Mouse (Mus musculus): ENCODE measurements around the gene Hist1h2bg.
"Not testable (repeated sequence)": the region's sequence is repeated elsewhere in the genome, so short reads cannot be mapped to it uniquely, and the experiment has no call there.

The Hist1h2bg gene

GRCm38 (mm10) chr13:23562699-23563462 lies 8.3 kb upstream of the Hist1h2bg start:
- peak; percentile 49 to 53 for DNase-seq

- no peak for DNase-seq
These were observed 6.7 kb upstream of the Hist1h2bg start for GRCm38 (mm10) chr13:23564482-23564881.

GRCm38 (mm10) chr13:23570261-23571021 lies 755 bp upstream of the Hist1h2bg start:
- not testable (repeated sequence) for DNase-seq

DNA sequence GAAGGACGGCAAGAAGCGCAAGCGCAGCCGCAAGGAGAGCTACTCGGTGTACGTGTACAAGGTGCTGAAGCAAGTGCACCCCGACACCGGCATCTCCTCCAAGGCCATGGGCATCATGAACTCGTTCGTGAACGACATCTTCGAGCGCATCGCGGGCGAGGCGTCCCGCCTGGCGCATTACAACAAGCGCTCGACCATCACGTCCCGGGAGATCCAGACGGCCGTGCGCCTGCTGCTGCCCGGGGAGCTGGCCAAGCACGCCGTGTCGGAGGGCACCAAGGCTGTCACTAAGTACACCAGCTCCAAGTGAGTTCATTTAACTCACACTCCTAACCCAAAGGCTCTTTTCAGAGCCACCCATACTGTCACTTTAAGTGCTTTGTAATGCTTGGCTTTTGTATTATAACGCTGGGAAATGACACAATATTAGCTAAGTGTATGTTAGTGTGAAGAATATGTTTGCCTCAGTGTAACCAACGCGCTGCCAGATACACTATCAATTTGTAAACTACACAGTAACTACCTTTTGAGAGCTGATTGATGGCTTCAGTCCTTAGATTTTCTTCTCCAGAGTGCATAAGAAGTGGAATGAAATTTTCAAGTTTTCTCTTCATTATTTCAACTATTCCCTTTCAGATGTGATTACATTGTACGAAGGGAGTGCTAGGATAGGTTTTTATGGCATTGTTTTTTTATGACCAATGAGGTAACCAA lies 465 bp downstream of the Hist1h2bg start:
- not testable (repeated sequence) for DNase-seq

DNA sequence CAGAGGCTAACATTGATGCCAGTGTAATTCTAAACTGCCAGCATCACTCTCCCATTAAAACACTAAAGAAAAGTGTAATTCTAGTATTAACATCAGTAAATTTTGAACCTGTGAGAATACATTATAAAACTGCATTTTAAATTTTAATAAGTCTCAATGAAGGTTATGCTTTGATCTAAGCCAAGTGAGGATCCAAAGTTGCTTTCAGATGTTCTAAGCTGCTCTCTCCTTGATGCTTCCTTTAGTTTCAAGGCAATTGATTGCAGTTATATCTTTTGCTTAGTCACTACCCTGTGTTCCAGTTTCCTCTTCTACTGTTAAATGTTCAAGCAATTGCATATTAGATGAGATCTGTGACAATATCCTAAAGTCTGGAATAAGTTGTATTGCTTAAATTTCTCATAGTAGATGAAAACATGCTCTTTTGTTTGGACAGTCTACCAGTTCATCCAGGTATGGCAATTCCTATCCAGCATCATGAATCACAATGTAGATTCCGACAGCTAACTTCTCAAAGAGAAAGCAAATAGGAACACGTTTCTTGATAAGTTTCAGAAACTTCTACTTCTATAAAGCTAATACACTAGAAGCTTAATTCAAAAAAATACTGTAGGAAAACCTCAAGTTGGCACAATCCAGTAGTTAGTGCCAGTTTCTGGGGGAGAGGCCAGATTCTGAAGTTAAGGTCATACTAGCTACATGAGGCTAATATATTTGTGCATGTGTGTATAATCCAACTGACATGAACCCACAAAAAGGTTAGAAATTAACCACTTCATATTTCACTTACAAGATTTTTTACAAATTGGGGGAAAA lies 1.2 kb downstream of the Hist1h2bg start:
- no peak for DNase-seq

DNA sequence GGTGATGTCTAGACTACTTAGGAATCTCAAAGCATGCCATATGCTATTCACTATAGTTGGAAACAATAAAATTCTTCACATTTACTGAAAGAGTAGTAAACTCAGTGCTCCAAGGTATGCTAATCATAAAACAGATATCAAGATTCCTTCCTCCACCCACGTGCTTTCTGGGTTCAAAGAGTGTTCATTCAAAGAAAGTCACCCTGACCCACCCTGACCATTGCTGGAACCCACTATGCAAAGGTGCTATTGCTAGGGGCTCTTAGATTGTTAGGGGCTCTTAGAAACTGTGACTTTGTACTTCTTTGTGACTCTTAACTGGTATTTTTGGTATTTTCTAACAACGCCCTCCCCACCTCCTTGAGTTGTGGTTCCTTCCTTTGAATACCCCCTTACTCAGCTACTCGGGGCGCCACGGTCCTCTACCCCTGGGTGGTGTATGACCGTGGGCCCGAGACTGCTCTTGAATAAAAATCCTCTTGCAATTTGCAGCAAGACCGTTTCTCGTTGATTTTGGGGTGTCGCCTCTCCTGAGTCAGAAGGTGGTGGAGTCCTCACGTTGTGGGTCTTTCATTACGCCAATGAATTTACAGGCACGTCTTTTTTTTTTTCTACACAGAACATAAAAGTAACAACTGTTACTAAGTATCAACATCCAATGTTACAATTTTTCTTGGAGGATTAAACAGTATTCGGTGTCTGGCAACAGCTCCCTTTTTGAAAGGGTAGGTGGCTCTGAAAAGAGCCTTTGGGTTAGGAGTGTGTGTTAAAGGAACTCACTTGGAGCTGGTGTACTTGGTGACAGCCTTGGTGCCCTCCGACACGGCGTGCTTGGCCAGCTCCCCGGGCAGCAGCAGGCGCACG lies 2.1 kb downstream of the Hist1h2bg start:
- DNase-seq = not testable (repeated sequence)

DNA sequence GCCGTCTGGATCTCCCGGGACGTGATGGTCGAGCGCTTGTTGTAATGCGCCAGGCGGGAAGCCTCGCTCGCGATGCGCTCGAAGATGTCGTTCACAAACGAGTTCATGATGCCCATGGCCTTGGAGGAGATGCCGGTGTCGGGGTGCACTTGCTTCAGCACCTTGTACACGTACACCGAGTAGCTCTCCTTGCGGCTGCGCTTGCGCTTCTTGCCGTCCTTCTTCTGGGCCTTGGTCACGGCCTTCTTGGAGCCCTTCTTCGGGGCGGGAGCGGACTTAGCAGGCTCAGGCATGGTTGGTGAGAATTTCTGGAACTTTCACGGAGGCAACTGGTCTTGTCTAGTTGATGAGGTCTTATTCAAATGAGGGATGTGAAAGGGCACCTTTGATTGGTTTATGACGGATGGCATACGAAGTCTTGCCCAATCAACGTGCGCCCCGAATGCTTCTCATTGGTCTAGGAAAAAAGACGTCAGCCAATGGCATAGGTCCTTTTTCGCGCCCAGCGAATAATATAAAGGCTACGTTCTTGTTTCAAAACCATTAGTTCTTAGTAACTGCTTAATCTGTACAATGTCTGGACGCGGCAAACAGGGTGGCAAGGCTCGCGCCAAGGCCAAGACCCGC lies 2.8 kb downstream of the Hist1h2bg start, which contains the start of the genes Hist1h2bf and Hist1h2ad:
Gene Hist1h2bf (minus strand): TSS at position 299 of the 627 bp plus-strand sequence.
Gene Hist1h2ad (plus strand): TSS at position 484 of the 627 bp plus-strand sequence.
- peak; percentile 87 to 89 for DNase-seq

GRCm38 (mm10) chr13:23574546-23575170 lies 3.5 kb downstream of the Hist1h2bg start:
- DNase-seq = not testable (repeated sequence)

DNA sequence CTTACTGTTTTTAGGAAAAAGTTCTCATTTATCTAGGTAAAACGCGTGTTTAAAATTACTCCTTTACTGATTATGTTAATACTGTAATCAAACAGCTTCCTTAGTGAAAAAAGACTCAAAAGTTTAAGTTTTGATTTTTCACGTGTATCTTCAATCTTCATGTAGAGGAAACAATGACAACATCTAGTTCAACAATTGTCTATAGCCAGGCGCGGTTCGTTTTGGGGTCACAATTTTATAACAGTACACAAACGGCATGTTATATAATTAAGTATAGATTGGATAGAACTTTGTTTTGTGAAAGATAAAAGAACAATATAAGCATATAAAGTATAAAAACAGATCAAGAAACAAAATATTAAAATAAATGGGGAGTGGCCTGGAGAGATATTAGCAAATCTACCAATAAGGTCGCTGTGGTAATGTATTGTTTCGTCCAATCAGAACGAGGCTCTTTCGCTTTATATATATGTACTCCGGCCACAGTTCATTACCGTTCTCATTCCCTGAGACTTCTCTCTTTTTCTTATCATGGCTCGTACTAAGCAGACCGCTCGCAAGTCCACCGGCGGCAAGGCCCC lies 4.2 kb downstream of the Hist1h2bg start, which contains the start of gene Hist1h3d:
Gene Hist1h3d (plus strand): TSS at position 493 of the 581 bp plus-strand sequence.
- peak in 1 of 2 experiments; percentile 58 for DNase-seq

DNA sequence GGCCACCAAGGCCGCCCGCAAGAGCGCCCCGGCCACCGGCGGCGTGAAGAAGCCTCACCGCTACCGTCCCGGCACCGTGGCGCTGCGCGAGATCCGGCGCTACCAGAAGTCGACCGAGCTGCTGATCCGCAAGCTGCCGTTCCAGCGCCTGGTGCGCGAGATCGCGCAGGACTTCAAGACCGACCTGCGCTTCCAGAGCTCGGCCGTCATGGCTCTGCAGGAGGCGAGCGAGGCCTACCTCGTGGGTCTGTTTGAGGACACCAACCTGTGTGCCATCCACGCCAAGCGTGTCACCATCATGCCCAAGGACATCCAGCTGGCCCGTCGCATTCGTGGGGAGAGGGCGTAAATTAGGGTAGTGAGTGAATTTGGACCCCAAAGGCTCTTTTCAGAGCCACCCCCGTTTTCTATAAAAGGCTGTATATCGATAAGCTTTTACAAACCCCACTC lies 4.7 kb downstream of the Hist1h2bg start:
- DNase-seq = not testable (repeated sequence)

DNA sequence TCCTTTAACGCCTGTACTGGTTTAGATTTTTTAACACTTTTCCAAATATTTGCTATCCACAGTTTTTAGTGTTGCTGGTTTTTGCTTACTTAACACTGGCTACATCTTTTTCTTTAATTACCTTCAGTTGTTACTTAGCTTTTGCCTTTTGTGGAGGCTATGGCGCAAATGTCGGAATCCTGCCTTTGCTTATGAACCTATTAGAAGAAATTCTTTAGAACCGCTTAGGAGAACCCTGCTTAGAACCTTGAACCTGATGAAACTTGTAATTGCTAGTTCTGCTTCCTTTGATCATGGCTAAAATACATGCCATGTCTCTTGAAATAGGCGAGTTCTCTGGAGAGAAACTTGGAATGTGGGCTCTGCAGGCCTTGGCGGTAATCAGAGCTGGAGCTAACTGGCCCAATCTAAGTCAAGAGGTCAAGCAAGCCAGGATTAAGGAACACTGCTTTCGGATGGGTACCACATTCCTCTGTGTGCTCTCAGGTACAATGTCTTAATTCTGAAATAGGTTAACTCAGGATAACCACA lies 5.2 kb downstream of the Hist1h2bg start:
- DNase-seq = no peak

- no peak for DNase-seq
These were observed 5.9 kb downstream of the Hist1h2bg start for GRCm38 (mm10) chr13:23576906-23577639.

DNA sequence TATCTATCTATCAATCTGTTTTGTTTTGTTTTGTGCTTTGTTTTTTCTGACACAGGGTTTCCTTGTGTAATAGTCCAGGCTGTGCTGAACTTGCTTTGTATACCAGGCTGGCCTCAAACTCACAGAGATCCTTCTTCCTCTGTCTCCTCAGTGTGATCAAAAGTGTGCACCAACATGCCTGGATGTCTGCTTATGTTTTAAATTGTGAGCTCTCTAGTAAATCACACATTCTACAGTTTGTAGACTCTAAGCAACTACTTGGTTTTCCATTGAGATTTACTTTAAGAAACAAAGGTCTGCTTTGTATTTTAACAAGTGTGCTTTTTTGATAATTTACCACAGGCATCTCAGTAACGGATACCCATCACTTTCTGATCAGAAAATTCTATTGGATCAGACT lies 6.6 kb downstream of the Hist1h2bg start:
- no peak for DNase-seq

DNA sequence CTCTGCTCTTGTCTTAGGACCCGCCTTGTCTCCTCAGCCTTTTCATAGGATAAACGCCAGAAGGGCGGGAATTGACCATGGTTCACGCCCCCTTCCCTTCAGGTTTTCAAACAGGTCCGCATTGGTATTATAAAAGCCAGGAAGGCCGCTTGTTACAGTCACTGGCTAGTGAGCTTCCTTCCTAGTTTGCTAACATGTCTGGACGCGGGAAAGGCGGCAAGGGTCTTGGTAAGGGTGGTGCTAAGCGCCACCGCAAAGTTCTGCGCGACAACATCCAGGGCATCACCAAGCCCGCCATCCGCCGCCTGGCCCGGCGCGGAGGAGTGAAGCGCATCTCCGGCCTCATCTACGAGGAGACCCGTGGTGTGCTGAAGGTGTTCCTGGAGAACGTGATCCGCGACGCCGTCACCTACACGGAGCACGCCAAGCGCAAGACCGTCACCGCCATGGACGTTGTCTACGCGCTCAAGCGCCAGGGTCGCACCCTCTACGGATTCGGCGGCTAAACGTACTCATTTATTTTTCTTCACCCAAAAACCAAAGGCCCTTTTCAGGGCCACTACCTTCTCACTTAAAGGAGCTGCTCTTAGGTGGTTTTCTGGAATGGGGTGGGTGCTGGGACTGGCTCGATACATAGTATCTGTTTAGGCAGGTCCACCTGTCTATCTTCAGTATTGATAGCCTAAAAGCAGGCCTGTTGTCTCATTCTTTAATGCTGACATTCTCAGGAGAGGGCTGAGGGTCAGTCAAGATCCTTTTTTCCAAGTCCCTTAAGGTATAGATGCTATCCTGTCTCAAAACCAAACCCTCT lies 10.4 kb downstream of the Hist1h2bg start, which contains the start of gene Hist1h4d:
Gene Hist1h4d (plus strand): TSS at position 191 of the 811 bp plus-strand sequence.
- DNase-seq = peak; percentile 96 to 99

GRCm38 (mm10) chr13:23582219-23583056 lies 11.2 kb downstream of the Hist1h2bg start:
- no peak for DNase-seq

- no peak for DNase-seq
These were observed 12.3 kb downstream of the Hist1h2bg start for GRCm38 (mm10) chr13:23583387-23584068.
